In genomic region chr12:76752652-76753318, GRCm38 (mm10) we compare ENCODE assay signal across 8 mouse cellular contexts. TPM values are rescaled to one million over a fixed set of nuclear protein-coding genes. Genes with fewer than 3 reads are reported as not detected.
DNase-seq lines count a peak whose midpoint lies in the region; ATAC-seq and TF ChIP-seq lines count a peak whose summit lies in the region.
"Had no signal": no experiment of that assay in that cellular context is flagged by ENCODE, and none has a peak within 500 bp of the region (broad histone marks: within the 10 kb centered on the region; RNA-seq: fewer than 3 reads in every experiment).

No protein-coding gene starts in this region.

- no peaks in the 10 kb centered on the region for H3K27me3 ChIP-seq in midbrain, embryonic 11.5 days (ENCODE audit: control insufficient read depth, insufficient read depth, low read length)
- no peaks in the 10 kb centered on the region for H3K27me3 ChIP-seq in midbrain, embryonic 13.5 days
- peaks cover 4% of the 10 kb centered on the region for H3K27me3 ChIP-seq in Patski
- H3K27me3 ChIP-seq in liver, postnatal 0 days (ENCODE audit: insufficient read depth, low read length): 0 out of 2 replicates have a peak, but pooled peaks cover 4% of the 10 kb centered on the region

- TF ChIP-seq EP300 in liver, postnatal 0 days (IDR thresholded peaks at IDR 0.05; ENCODE audit: low read depth): no peak

- peak; percentile 93 for DNase-seq in midbrain, embryonic 11.5 days (ENCODE audit: low spot score, missing footprints)
- no peak for DNase-seq in Patski (ENCODE audit: low read depth, low spot score)
- DNase-seq in heart, postnatal 4 days: peak; percentile 48
- DNase-seq in liver, postnatal 0 days: peak; percentile 45
- peak; percentile 31 for DNase-seq in right cerebral cortex, postnatal 4 days

- 0 out of 2 replicates have a peak, but pooled peaks have one; percentile 55 for ATAC-seq in midbrain, embryonic 11.5 days (ENCODE audit: low FRiP score)
- no peak for ATAC-seq in midbrain, embryonic 13.5 days
- ATAC-seq in Patski: no peak
- peak; percentile 63; the same call in 1 of the 2 replicates for ATAC-seq in common myeloid progenitor, adult 5-6 weeks (replicated peaks; ENCODE audit: low read depth, poor library complexity, severe bottlenecking)
- ATAC-seq in liver, postnatal 0 days: no peak

- no peak overlapping the region for H3K27ac ChIP-seq in midbrain, embryonic 11.5 days (ENCODE audit: low read depth, low read length)
- H3K27ac ChIP-seq in midbrain, embryonic 13.5 days: no peak overlapping the region
- H3K27ac ChIP-seq in liver, postnatal 0 days (ENCODE audit: low read depth): no peak overlapping the region

- 52% methylated on average over 14 of the region's 14 CpGs for WGBS in midbrain, embryonic 11.5 days
- 44% methylated on average over 14 of the region's 14 CpGs for WGBS in midbrain, embryonic 13.5 days
- WGBS in liver, postnatal 0 days (ENCODE audit: insufficient replicate concordance): 38% methylated on average over 12 of the region's 14 CpGs

- peak; percentile 59 for TF ChIP-seq CTCF in Patski (IDR thresholded peaks at IDR 0.05)
- TF ChIP-seq CTCF in liver, postnatal 0 days (IDR thresholded peaks at IDR 0.05; ENCODE audit: low read depth): peak; percentile 75

- no peaks in the 10 kb centered on the region for H3K36me3 ChIP-seq in midbrain, embryonic 11.5 days (ENCODE audit: control insufficient read depth, insufficient read depth, low read length)
- no peaks in the 10 kb centered on the region for H3K36me3 ChIP-seq in midbrain, embryonic 13.5 days
- no peaks in the 10 kb centered on the region for H3K36me3 ChIP-seq in liver, postnatal 0 days (replicated peaks; ENCODE audit: insufficient read depth, low read length)

- in situ Hi-C loops in Patski (cut with MboI; ENCODE audit: low pct_unique_long_range_greater_than_20kb): no loop called here

- no peaks in the 10 kb centered on the region for H3K4me1 ChIP-seq in midbrain, embryonic 11.5 days (ENCODE audit: control insufficient read depth, insufficient read depth, low read length)
- no peaks in the 10 kb centered on the region for H3K4me1 ChIP-seq in midbrain, embryonic 13.5 days (replicated peaks)
- H3K4me1 ChIP-seq in liver, postnatal 0 days (ENCODE audit: insufficient read depth): no peaks in the 10 kb centered on the region

- H3K4me2 ChIP-seq in midbrain, embryonic 11.5 days: no peak overlapping the region
- no peak overlapping the region for H3K4me2 ChIP-seq in midbrain, embryonic 13.5 days (replicated peaks)
- H3K4me2 ChIP-seq in liver, postnatal 0 days (ENCODE audit: low read depth, low read length): no peak overlapping the region

- CTCF ChIA-PET in Patski (lab: Charles Lee): interaction anchor here (0.8 to 1.3 kb wide), 7 partner anchors 9 to 103 kb away, joined by 3 to 5 read pairs (median 4); partner anchors contain the start of genes Churc1 and Fntb

- POLR2A ChIA-PET in Patski (lab: Charles Lee): interaction anchor here (0.9 kb wide), 1 partner anchor 10 kb away, joined by 3 read pairs; no protein-coding TSS in a partner anchor

- H3K9me3 ChIP-seq in midbrain, embryonic 11.5 days (ENCODE audit: control insufficient read depth, low read length): no peaks in the 10 kb centered on the region
- H3K9me3 ChIP-seq in midbrain, embryonic 13.5 days: no peaks in the 10 kb centered on the region
- no peaks in the 10 kb centered on the region for H3K9me3 ChIP-seq in liver, postnatal 0 days (ENCODE audit: low read length)

- H3K4me3 ChIP-seq in midbrain, embryonic 11.5 days (ENCODE audit: low read depth, low read length): no peak overlapping the region
- H3K4me3 ChIP-seq in midbrain, embryonic 13.5 days (replicated peaks): no peak overlapping the region
- no peak overlapping the region for H3K4me3 ChIP-seq in liver, postnatal 0 days (ENCODE audit: low read depth, low read length)
- H3K4me3 ChIP-seq: megakaryocyte, embryonic 14.5 days had no signal

- no peak overlapping the region for H3K9ac ChIP-seq in midbrain, embryonic 11.5 days (ENCODE audit: low read length)
- H3K9ac ChIP-seq in midbrain, embryonic 13.5 days (replicated peaks): no peak overlapping the region
- H3K9ac ChIP-seq in liver, postnatal 0 days (replicated peaks): no peak overlapping the region

RNA-seq across cellular contexts. Expression of gene Churc1, which starts 12.6 kb away (rescaled TPM):
- polyA plus RNA-seq in midbrain, embryonic 11.5 days (2014; fragmentation: Nextera tagmentation; extraction: Ambion mirVana): 81.9 and 86.8 TPM in 2 replicates
- polyA plus RNA-seq in midbrain, embryonic 13.5 days (2015; fragmentation: Nextera tagmentation; extraction: Ambion mirVana): 115 and 125 TPM in 2 replicates
- polyA plus RNA-seq in Patski (2021): 70.8 TPM
- total RNA-seq in common myeloid progenitor, adult 5-6 weeks (2017): 42.0 and 45.8 TPM in 2 replicates
- 10 to 100 TPM; 83.0 to 86.7 TPM for total RNA-seq in heart, postnatal 4 days (2021)
- 92.5 and 92.7 TPM in 2 replicates for polyA plus RNA-seq in liver, postnatal 0 days (2015; fragmentation: Nextera tagmentation; extraction: Ambion mirVana)

RNA-seq across cellular contexts. Expression of gene Fntb, which starts 12.6 kb away (rescaled TPM):
- polyA plus RNA-seq in midbrain, embryonic 11.5 days (2014; fragmentation: Nextera tagmentation; extraction: Ambion mirVana): 42.7 and 43.5 TPM in 2 replicates
- polyA plus RNA-seq in midbrain, embryonic 13.5 days (2015; fragmentation: Nextera tagmentation; extraction: Ambion mirVana): 33.4 and 36.8 TPM in 2 replicates
- 12.9 TPM for polyA plus RNA-seq in Patski (2021)
- total RNA-seq in common myeloid progenitor, adult 5-6 weeks (2017): 4.9 and 8.7 TPM in 2 replicates
- total RNA-seq in heart, postnatal 4 days (2021): 10 to 100 TPM; 18.4 to 20.7 TPM
- polyA plus RNA-seq in liver, postnatal 0 days (2015; fragmentation: Nextera tagmentation; extraction: Ambion mirVana): 14.9 and 16.2 TPM in 2 replicates

RNA-seq across cellular contexts. Expression of gene Sptb, which starts 42.4 kb away (rescaled TPM):
- polyA plus RNA-seq in midbrain, embryonic 11.5 days (2014; fragmentation: Nextera tagmentation; extraction: Ambion mirVana): 3.1 and 3.6 TPM in 2 replicates
- 1.1 TPM in 2 replicates for polyA plus RNA-seq in midbrain, embryonic 13.5 days (2015; fragmentation: Nextera tagmentation; extraction: Ambion mirVana)
- 0.81 TPM for polyA plus RNA-seq in Patski (2021)
- total RNA-seq in common myeloid progenitor, adult 5-6 weeks (2017): 9.9 and 17.2 TPM in 2 replicates
- total RNA-seq in heart, postnatal 4 days (2021): 10 to 100 TPM; 62.2 to 62.6 TPM
- 11.9 and 14.8 TPM in 2 replicates for polyA plus RNA-seq in liver, postnatal 0 days (2015; fragmentation: Nextera tagmentation; extraction: Ambion mirVana)

RNA-seq across cellular contexts. Expression of gene Gpx2, which starts 42.6 kb away (rescaled TPM):
- not detected in 2 replicates for polyA plus RNA-seq in midbrain, embryonic 11.5 days (2014; fragmentation: Nextera tagmentation; extraction: Ambion mirVana)
- polyA plus RNA-seq in midbrain, embryonic 13.5 days (2015; fragmentation: Nextera tagmentation; extraction: Ambion mirVana): not detected in 2 replicates
- not detected for polyA plus RNA-seq in Patski (2021)
- not detected in 2 replicates for total RNA-seq in common myeloid progenitor, adult 5-6 weeks (2017)
- not detected for total RNA-seq in heart, postnatal 4 days (2021)
- polyA plus RNA-seq in liver, postnatal 0 days (2015; fragmentation: Nextera tagmentation; extraction: Ambion mirVana): 0.16 and 0.21 TPM in 2 replicates

Comparison
In these comparisons a context has a peak if more than half of its experiments do, and no peak if none do; other contexts are left out.
1. ATAC-seq: peak in midbrain, embryonic 11.5 days (single experiment) and common myeloid progenitor, adult 5-6 weeks (single experiment); none in midbrain, embryonic 13.5 days (single experiment), Patski (single experiment) and liver, postnatal 0 days (single experiment).